Mouse (Mus musculus): ENCODE data around the gene Pcsk4. TPM values are rescaled to one million over a fixed set of nuclear protein-coding genes. Genes with fewer than 3 reads are reported as not detected.
A peak's percentile ranks its signal among the peaks of the same experiment; 100 is the strongest.
"Not testable (repeated sequence)": the region's sequence is repeated elsewhere in the genome, so short reads cannot be mapped to it uniquely, and the experiment has no call there.

The Pcsk4 gene
- total and polyA plus RNA-seq, 2 experiments from 2014 or later, result 7.5 to 14.6 TPM

- no peak for TF ChIP-seq CTCF (IDR thresholded peaks at IDR 0.05)
- DNase-seq (ENCODE audit: low spot score) (no peak), ATAC-seq (ENCODE audit: low FRiP score) (no peak)
- H3K9me3 ChIP-seq (ENCODE audit: low read length), result no peaks in the 10 kb centered on the region
- no peak overlapping the region for H3K9ac ChIP-seq (replicated peaks; ENCODE audit: low read length, poor library complexity, severe bottlenecking)
- no peak overlapping the region for H3K4me3 ChIP-seq (ENCODE audit: low read depth, low read length)
- no peak overlapping the region for H3K4me2 ChIP-seq (ENCODE audit: low read depth, low read length, poor library complexity, severe bottlenecking)
- H3K27me3 ChIP-seq (ENCODE audit: insufficient read depth, low read length), result peaks cover 79% of the 10 kb centered on the region
- H3K27ac ChIP-seq (ENCODE audit: low read depth, low read length), result no peak overlapping the region
- peaks cover 6% of the 10 kb centered on the region; the same call in 1 of the 2 replicates for H3K4me1 ChIP-seq (ENCODE audit: insufficient read depth, low read length)
- H3K36me3 ChIP-seq (ENCODE audit: insufficient read depth, low read length), result no peaks in the 10 kb centered on the region
- 24% methylated on average over 11 of the region's 11 CpGs for WGBS
Measured at GRCm38 (mm10) chr10:80351896-80352295, 22.6 kb upstream of the Pcsk4 start.

- DNase-seq (ENCODE audit: low spot score), result peak; percentile 65
- H3K4me1 ChIP-seq (ENCODE audit: insufficient read depth, low read length), result no peaks in the 10 kb centered on the region
- under 1% methylated on average over 7 of the region's 7 CpGs for WGBS
Measured at GRCm38 (mm10) chr10:80350292-80350691, 21.0 kb upstream of the Pcsk4 start.

GRCm38 (mm10) chr10:80348981-80349380, 19.7 kb upstream of the Pcsk4 start:
- TF ChIP-seq CTCF (IDR thresholded peaks at IDR 0.05), result no peak
- H3K4me1 ChIP-seq (ENCODE audit: insufficient read depth, low read length), result no peaks in the 10 kb centered on the region
- no peak overlapping the region for H3K9ac ChIP-seq (replicated peaks; ENCODE audit: low read length, poor library complexity, severe bottlenecking)
- WGBS, result 15% methylated on average over 26 of the region's 26 CpGs
- H3K27me3 ChIP-seq (ENCODE audit: insufficient read depth, low read length), result peaks cover 75% of the 10 kb centered on the region
- H3K4me2 ChIP-seq (ENCODE audit: low read depth, low read length, poor library complexity, severe bottlenecking), result no peak overlapping the region
- no peaks in the 10 kb centered on the region for H3K9me3 ChIP-seq (ENCODE audit: low read length)
- no peaks in the 10 kb centered on the region for H3K36me3 ChIP-seq (ENCODE audit: insufficient read depth, low read length)
- no peak overlapping the region for H3K27ac ChIP-seq (ENCODE audit: low read depth, low read length)
- ATAC-seq (ENCODE audit: low FRiP score) (no peak), DNase-seq (ENCODE audit: low spot score) (no peak)
- no peak overlapping the region for H3K4me3 ChIP-seq (ENCODE audit: low read depth, low read length)

More at GRCm38 (mm10) chr10:80350292-80350691, 21.0 kb upstream of the Pcsk4 start:
- Histone ChIP-seq H3K27ac (ENCODE audit: low read depth, low read length) (no peak overlapping the region), H3K36me3 (ENCODE audit: insufficient read depth, low read length) (no peaks in the 10 kb centered on the region), H3K4me3 (ENCODE audit: low read depth, low read length) (no peak overlapping the region), H3K9ac (replicated peaks; ENCODE audit: low read length, poor library complexity, severe bottlenecking) (no peak overlapping the region), H3K4me2 (ENCODE audit: low read depth, low read length, poor library complexity, severe bottlenecking) (no peak overlapping the region), H3K27me3 (ENCODE audit: insufficient read depth, low read length) (peaks cover 72% of the 10 kb centered on the region), H3K9me3 (ENCODE audit: low read length) (no peaks in the 10 kb centered on the region)
- ATAC-seq (ENCODE audit: low FRiP score), result peak; percentile 64
- TF ChIP-seq CTCF (IDR thresholded peaks at IDR 0.05), result peak; percentile 90

GRCm38 (mm10) chr10:80348244-80348781, 19.0 kb upstream of the Pcsk4 start, which contains the start of gene Adamtsl5:
Gene Adamtsl5 (minus strand): TSS chr10:80348412.
- Histone ChIP-seq H3K27me3 (ENCODE audit: insufficient read depth, low read length) (peaks cover 80% of the 10 kb centered on the region), H3K4me3 (ENCODE audit: low read depth, low read length) (peak within 1 kb of the TSS; percentile 13; the same call in 1 of the 2 replicates), H3K9ac (replicated peaks; ENCODE audit: low read length, poor library complexity, severe bottlenecking) (no peak within 1 kb of the TSS), H3K36me3 (ENCODE audit: insufficient read depth, low read length) (no peaks in the 10 kb centered on the region), H3K4me2 (ENCODE audit: low read depth, low read length, poor library complexity, severe bottlenecking) (0 out of 2 replicates have a peak within 1 kb of the TSS, but pooled peaks have one; percentile 20), H3K27ac (ENCODE audit: low read depth, low read length) (no peak within 1 kb of the TSS), H3K9me3 (ENCODE audit: low read length) (no peaks in the 10 kb centered on the region), H3K4me1 (ENCODE audit: insufficient read depth, low read length) (0 out of 2 replicates have a peak, but pooled peaks cover 2% of the 10 kb centered on the region)
- DNase-seq (ENCODE audit: low spot score) (no peak), ATAC-seq (ENCODE audit: low FRiP score) (no peak)
- TF ChIP-seq CTCF (IDR thresholded peaks at IDR 0.05), result peak; percentile 56
- WGBS, result under 1% methylated on average over 37 of the region's 42 CpGs

- ATAC-seq (ENCODE audit: low FRiP score) (no peak), DNase-seq (ENCODE audit: low spot score) (no peak)
- Histone ChIP-seq H3K27me3 (ENCODE audit: insufficient read depth, low read length) (peaks cover 83% of the 10 kb centered on the region), H3K36me3 (ENCODE audit: insufficient read depth, low read length) (no peaks in the 10 kb centered on the region), H3K4me1 (ENCODE audit: insufficient read depth, low read length) (0 out of 2 replicates have a peak, but pooled peaks cover 2% of the 10 kb centered on the region), H3K4me3 (ENCODE audit: low read depth, low read length) (no peak overlapping the region), H3K9me3 (ENCODE audit: low read length) (no peaks in the 10 kb centered on the region), H3K27ac (ENCODE audit: low read depth, low read length) (no peak overlapping the region), H3K4me2 (ENCODE audit: low read depth, low read length, poor library complexity, severe bottlenecking) (no peak overlapping the region), H3K9ac (replicated peaks; ENCODE audit: low read length, poor library complexity, severe bottlenecking) (no peak overlapping the region)
- no peak for TF ChIP-seq CTCF (IDR thresholded peaks at IDR 0.05)
- 15% methylated on average over 15 of the region's 17 CpGs for WGBS
Measured at GRCm38 (mm10) chr10:80347514-80347967, 18.2 kb upstream of the Pcsk4 start.

GRCm38 (mm10) chr10:80345929-80346328, 16.6 kb upstream of the Pcsk4 start:
- WGBS, result 76% methylated on average over 5 of the region's 6 CpGs
- H3K36me3 ChIP-seq (ENCODE audit: insufficient read depth, low read length); H3K27ac ChIP-seq (ENCODE audit: low read depth, low read length); ATAC-seq (ENCODE audit: low FRiP score); H3K4me3 ChIP-seq (ENCODE audit: low read depth, low read length); H3K4me1 ChIP-seq (ENCODE audit: insufficient read depth, low read length); H3K4me2 ChIP-seq (ENCODE audit: low read depth, low read length, poor library complexity, severe bottlenecking); H3K9ac ChIP-seq (replicated peaks; ENCODE audit: low read length, poor library complexity, severe bottlenecking); H3K9me3 ChIP-seq (ENCODE audit: low read length); DNase-seq (ENCODE audit: low spot score): not testable (repeated sequence)
- peaks cover 84% of the 10 kb centered on the region for H3K27me3 ChIP-seq (ENCODE audit: insufficient read depth, low read length)

Data from midbrain, postnatal 0 days (tissue).